ENCODE assay signal across 9 mouse cellular contexts in the genomic region with DNA sequence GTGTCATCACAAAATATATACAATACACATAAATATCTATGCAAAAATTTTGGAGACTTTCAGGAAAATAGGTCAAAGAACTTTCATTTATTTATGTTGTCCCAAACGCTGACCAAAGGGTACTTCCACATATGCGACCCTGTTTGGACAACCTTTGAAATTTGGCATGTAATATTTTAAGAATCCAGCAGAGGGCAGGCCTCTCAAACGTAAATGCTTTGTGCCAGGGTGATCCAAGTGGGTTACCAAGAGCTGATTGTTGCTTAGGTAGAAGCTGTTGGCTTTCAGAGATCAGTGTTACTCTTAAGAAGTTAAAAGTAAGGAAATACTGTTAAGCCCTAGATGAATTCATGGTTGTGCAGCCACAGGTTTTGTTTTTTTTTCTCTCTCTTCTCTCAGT. TPM values are rescaled to one million over a fixed set of nuclear protein-coding genes. Genes with fewer than 3 reads are reported as not detected.
DNase-seq lines count a peak whose midpoint lies in the region; ATAC-seq and TF ChIP-seq lines count a peak whose summit lies in the region.
"Had no signal": no experiment of that assay in that cellular context is flagged by ENCODE, and none has a peak within 500 bp of the region (broad histone marks: within the 10 kb centered on the region; RNA-seq: fewer than 3 reads in every experiment).

No protein-coding gene starts in this region.

- H3K27me3 ChIP-seq in E14TG2a.4 (ENCODE audit: insufficient read depth, low read length) = peaks cover 15% of the 10 kb centered on the region
- no peaks in the 10 kb centered on the region for H3K27me3 ChIP-seq in neural tube, embryonic 14.5 days (ENCODE audit: control insufficient read depth, insufficient read depth, low read length)
- H3K27me3 ChIP-seq: limb, embryonic 15.5 days had no signal

- no peaks in the 10 kb centered on the region for H3K36me3 ChIP-seq in E14TG2a.4 (ENCODE audit: insufficient read depth, low read length)
- H3K36me3 ChIP-seq in neural tube, embryonic 14.5 days (ENCODE audit: control insufficient read depth, insufficient read depth, low read length) = no peaks in the 10 kb centered on the region
- H3K36me3 ChIP-seq: limb, embryonic 15.5 days had no signal

- H3K4me2 ChIP-seq in neural tube, embryonic 14.5 days (ENCODE audit: low read depth, low read length) = no peak overlapping the region
- H3K4me2 ChIP-seq: limb, embryonic 15.5 days had no signal

- no peaks in the 10 kb centered on the region for H3K9me3 ChIP-seq in E14TG2a.4 (ENCODE audit: low read length)
- no peaks in the 10 kb centered on the region for H3K9me3 ChIP-seq in neural tube, embryonic 14.5 days (ENCODE audit: control insufficient read depth, low read length)
- H3K9me3 ChIP-seq: limb, embryonic 15.5 days had no signal

- 0 out of 2 replicates have a peak, but pooled peaks cover 2% of the 10 kb centered on the region for H3K4me1 ChIP-seq in E14TG2a.4 (replicated peaks; ENCODE audit: low read depth, low read length)
- H3K4me1 ChIP-seq in neural tube, embryonic 14.5 days (ENCODE audit: control insufficient read depth, insufficient read depth, low read length) = no peaks in the 10 kb centered on the region
- H3K4me1 ChIP-seq: limb, embryonic 15.5 days had no signal

- no peak overlapping the region for H3K27ac ChIP-seq in layer of hippocampus, adult 2 months
- no peak overlapping the region for H3K27ac ChIP-seq in neural tube, embryonic 14.5 days (ENCODE audit: low read depth, low read length)
- H3K27ac ChIP-seq: limb, embryonic 15.5 days had no signal

- TF ChIP-seq CTCF in E14TG2a.4 (conservative IDR thresholded peaks at IDR 0.05; ENCODE audit: low read length) = peak; percentile 63
- TF ChIP-seq CTCF in layer of hippocampus, adult 2 months (conservative IDR thresholded peaks at IDR 0.05) = peak; percentile 85

- whole genome bisulfite sequencing in neural tube, embryonic 14.5 days = 19% methylated on average over 3 of the region's 3 CpGs

- intact Hi-C loops in left cerebral cortex, postnatal 36 days (cut with DNase I) = loop anchor here (1.0 to 10.0 kb wide), 3 partner anchors 194 to 541 kb away; no protein-coding TSS in a partner anchor
- intact Hi-C loops in heart, postnatal 10 days (cut with DNase I) = loop anchor here (1.0 to 10.0 kb wide), 3 partner anchors 194 to 864 kb away; no protein-coding TSS in a partner anchor

- no peak overlapping the region for H3K9ac ChIP-seq in neural tube, embryonic 14.5 days (replicated peaks; ENCODE audit: low read depth, low read length)
- H3K9ac ChIP-seq: limb, embryonic 15.5 days had no signal

- ATAC-seq in neural tube, embryonic 14.5 days (ENCODE audit: low read depth) = peak; percentile 69

- H3K4me3 ChIP-seq in E14TG2a.4 (replicated peaks; ENCODE audit: low read length) = no peak overlapping the region
- no peak overlapping the region for H3K4me3 ChIP-seq in layer of hippocampus, adult 2 months
- no peak overlapping the region for H3K4me3 ChIP-seq in neural tube, embryonic 14.5 days (ENCODE audit: low read depth, low read length)
- H3K4me3 ChIP-seq: limb, embryonic 15.5 days had no signal

- peak; percentile 25 to 51 for DNase-seq in left cerebral cortex, adult 18-20 months (ENCODE audit: low spot score in 2 of 2)
- DNase-seq in left cerebral cortex, postnatal 36 days (ENCODE audit: low spot score in 2 of 2) = no peak
- peak; percentile 9 for DNase-seq in c-Kit-positive CD71-positive TER-119-negative erythroid progenitor cells, embryonic 14.5 days (ENCODE audit: low read depth)
- DNase-seq in heart, postnatal 10 days = peak; percentile 57 to 73
- DNase-seq in layer of hippocampus, adult 2 months (ENCODE audit: low spot score in 2 of 2) = peak; percentile 34 to 56
- no peak for DNase-seq in ovary, adult 18-20 months (ENCODE audit: low spot score)

RNA-seq across cellular contexts. Expression of gene 4933409G03Rik, which starts 18.9 kb away (rescaled TPM):
- not detected for total RNA-seq in left cerebral cortex, adult 18-20 months (2021)
- not detected for total RNA-seq in left cerebral cortex, postnatal 36 days (2021)
- not detected for total RNA-seq in heart, postnatal 10 days (2021)
- total RNA-seq in layer of hippocampus, adult 2 months (2021) = not detected
- not detected in 2 replicates for polyA plus RNA-seq in neural tube, embryonic 14.5 days (2014; fragmentation: Nextera tagmentation; extraction: Ambion mirVana)
- polyA plus RNA-seq: limb, embryonic 15.5 days had no signal

Comparison
In these comparisons a context has a peak if more than half of its experiments do, and no peak if none do; other contexts are left out.
1. DNase-seq: peak in left cerebral cortex, adult 18-20 months (2 of 2), c-Kit-positive CD71-positive TER-119-negative erythroid progenitor cells, embryonic 14.5 days (single experiment), heart, postnatal 10 days (2 of 2) and layer of hippocampus, adult 2 months (2 of 2); none in left cerebral cortex, postnatal 36 days (0 of 2) and ovary, adult 18-20 months (single experiment).